Mouse (Mus musculus): ENCODE measurements around the gene Mpig6b.

Gene Mpig6b

GRCm38 (mm10) chr17:35016791-35017705, 48.9 kb downstream of the Mpig6b start:
- DNase-seq (ENCODE audit: low read depth), result no peak

DNA sequence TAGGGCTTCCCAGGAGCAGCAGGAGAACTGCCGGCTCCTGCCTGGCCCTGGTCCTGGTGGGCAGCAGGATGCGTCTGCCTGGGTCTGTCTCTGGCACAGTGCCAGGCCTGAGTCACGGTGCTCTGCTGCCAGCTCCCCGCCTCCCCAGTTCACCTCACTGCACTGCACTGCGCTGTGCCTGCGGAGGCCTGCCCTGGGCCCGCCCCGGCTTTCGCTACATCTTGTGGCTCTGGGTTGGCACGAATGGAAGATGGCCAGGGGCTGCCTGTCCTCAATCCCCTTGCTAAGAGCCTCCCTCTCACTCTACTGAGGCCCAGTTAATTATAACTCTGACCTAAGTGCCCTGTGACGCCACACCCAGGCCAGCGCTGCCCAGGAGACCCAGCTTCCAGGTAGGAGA, 49.6 kb downstream of the Mpig6b start, which contains the start of gene Vwa7:
Vwa7 (plus strand) TSS at position 204 of the 400 bp plus-strand sequence.
- DNase-seq (ENCODE audit: low read depth), result no peak

DNA sequence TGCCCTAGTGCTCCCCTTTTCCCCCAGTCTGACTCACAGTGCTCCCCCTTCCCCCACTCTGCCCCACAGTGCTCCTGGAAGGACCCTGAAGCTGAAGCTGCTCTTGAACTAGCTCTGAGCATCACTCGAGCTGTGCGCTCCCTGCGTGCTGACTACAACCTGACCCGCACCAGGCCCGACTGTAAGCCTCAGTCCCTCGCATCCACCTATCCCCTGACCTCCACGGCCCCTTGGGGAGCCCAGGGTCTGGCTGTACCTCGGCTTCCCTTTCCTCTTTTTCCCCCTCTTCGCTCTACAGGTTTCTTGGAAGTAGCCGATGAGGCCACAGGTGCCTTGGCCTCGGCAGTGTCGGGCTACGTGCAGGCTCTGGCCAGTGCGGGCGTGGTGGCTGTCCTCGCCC, 50.7 kb downstream of the Mpig6b start:
- no peak for DNase-seq (ENCODE audit: low read depth)

GRCm38 (mm10) chr17:35013221-35013620, 52.8 kb downstream of the Mpig6b start:
- no peak for DNase-seq (ENCODE audit: low read depth)
